Mouse (Mus musculus) CH12.LX (cell line): ENCODE results near the gene Tor3a. TPM values are rescaled to one million over a fixed set of nuclear protein-coding genes. Genes with fewer than 3 reads are reported as not detected.

ENCODE experiments used
- DNase-seq: peaks from one replicate; pipeline ENCODE4 v3.0.0-alpha.2; 2013; ENCODE audit errors: extremely low read depth
- H3K27ac ChIP-seq: 2 replicates; pipeline ENCODE4 v1.5.1; 2012; ENCODE audit warnings: low read depth, mild to moderate bottlenecking, control low read depth, moderate library complexity; ENCODE audit not compliant: insufficient read depth
- H3K27me3 ChIP-seq: replicated peaks from 2 replicates; pipeline ENCODE3; 2012; ENCODE audit warnings: inconsistent platforms
- H3K36me3 ChIP-seq, 2 experiments: replicated peaks in 1 of 2; 2 replicates each; pipeline versions ENCODE3 to v1.6.1; 2012; ENCODE audit warnings: inconsistent platforms in 1 of 2, low read length in 1 of 2, mild to moderate bottlenecking in 1 of 2, mixed read lengths in 1 of 2, moderate library complexity in 1 of 2; ENCODE audit not compliant: control insufficient read depth in 1 of 2, insufficient read depth in 1 of 2
- H3K4me1 ChIP-seq, 2 experiments: 2 replicates each; pipeline ENCODE4 v1.6.1; 2012; ENCODE audit warnings: inconsistent platforms in 1 of 2, moderate library complexity in 1 of 2; ENCODE audit not compliant: insufficient read depth in 2 of 2, control insufficient read depth in 1 of 2
- H3K4me2 ChIP-seq: 2 replicates; pipeline ENCODE4 v1.6.1; 2012; ENCODE audit warnings: low read depth, mild to moderate bottlenecking, control low read depth; ENCODE audit not compliant: poor library complexity, insufficient read depth, severe bottlenecking
- H3K4me3 ChIP-seq, 3 experiments: fragments of 150-350 bp in 1 of 3; sonication (generic) in 1 of 3; replicated peaks in 1 of 3; 2 replicates each; pipeline versions ENCODE3 to v1.5.1; 2011 to 2012; ENCODE audit warnings: low read depth in 2 of 3, low read length in 2 of 3, mild to moderate bottlenecking in 2 of 3, moderate library complexity in 2 of 3, control low read depth in 1 of 3, improper control_type of control experiment in 1 of 3, inconsistent platforms in 1 of 3, mixed read lengths in 1 of 3; ENCODE audit not compliant: poor library complexity in 1 of 3
- H3K79me2 ChIP-seq: replicated peaks from 2 replicates; pipeline ENCODE4 v1.6.1; 2012; ENCODE audit warnings: mild to moderate bottlenecking, moderate library complexity; ENCODE audit not compliant: control insufficient read depth, poor library complexity, insufficient read depth, severe bottlenecking; ENCODE audit errors: extremely low read depth
- H3K9ac ChIP-seq: 2 replicates; pipeline ENCODE4 v1.6.1; 2012; ENCODE audit warnings: low read depth, mild to moderate bottlenecking, control low read depth, moderate library complexity; ENCODE audit not compliant: insufficient read depth
- H3K9me3 ChIP-seq: replicated peaks from 2 replicates; pipeline ENCODE3; 2012; ENCODE audit warnings: low read length, inconsistent platforms, mixed read lengths
- BHLHE40 ChIP-seq: IDR thresholded peaks from 2 replicates; pipeline ENCODE4 v1.6.1; 2011; ENCODE audit warnings: mild to moderate bottlenecking, low read depth, low read length, improper control_type of control experiment
- EP300 ChIP-seq: IDR thresholded peaks from 2 replicates; pipeline ENCODE4 v1.6.1; 2011; ENCODE audit warnings: low read length, improper control_type of control experiment
- ETS1 ChIP-seq: conservative IDR thresholded peaks from 2 replicates; pipeline ENCODE4 v1.6.1; 2012; ENCODE audit warnings: low read depth, mild to moderate bottlenecking, inconsistent platforms, low read length, improper control_type of control experiment, moderate library complexity
- HCFC1 ChIP-seq: IDR thresholded peaks from 2 replicates; pipeline ENCODE4 v1.6.1; 2012; ENCODE audit warnings: low read depth, mild to moderate bottlenecking, inconsistent platforms, low read length, improper control_type of control experiment
- IRF4 ChIP-seq: IDR thresholded peaks from 2 replicates; pipeline ENCODE4 v1.6.1; 2014; ENCODE audit warnings: low read depth, mild to moderate bottlenecking, inconsistent platforms, low read length, improper control_type of control experiment
- JUN ChIP-seq: IDR thresholded peaks from 2 replicates; pipeline ENCODE4 v1.6.1; 2011; ENCODE audit warnings: low read depth, mild to moderate bottlenecking, low read length, improper control_type of control experiment, moderate library complexity; ENCODE audit not compliant: insufficient read depth
- KAT2A ChIP-seq: IDR thresholded peaks from 2 replicates; pipeline ENCODE4 v1.6.1; 2012; ENCODE audit warnings: low read length, improper control_type of control experiment, inconsistent platforms; ENCODE audit not compliant: insufficient replicate concordance
- MAX ChIP-seq: IDR thresholded peaks from 2 replicates; pipeline ENCODE4 v1.6.1; 2011; ENCODE audit warnings: low read length, improper control_type of control experiment
- MEF2A ChIP-seq: IDR thresholded peaks from 2 replicates; pipeline ENCODE4 v1.6.1; 2014; ENCODE audit warnings: low read depth, mild to moderate bottlenecking, inconsistent platforms, low read length, improper control_type of control experiment, borderline replicate concordance
- NELFE ChIP-seq: IDR thresholded peaks from 2 replicates; pipeline ENCODE4 v1.6.1; 2011; ENCODE audit warnings: low read depth, low read length, improper control_type of control experiment
- PAX5 ChIP-seq: IDR thresholded peaks from 2 replicates; pipeline ENCODE4 v1.6.1; 2012; ENCODE audit warnings: low read length, inconsistent platforms, mixed read lengths
- POLR2A ChIP-seq: IDR thresholded peaks from 2 replicates; pipeline ENCODE4 v1.6.1; 2011; ENCODE audit warnings: low read depth, mild to moderate bottlenecking, improper control_type of control experiment, low read length
- POLR2AphosphoS2 ChIP-seq: IDR thresholded peaks from 2 replicates; pipeline ENCODE4 v1.6.1; 2011; ENCODE audit warnings: low read depth, low read length, improper control_type of control experiment
- RAD21 ChIP-seq: IDR thresholded peaks from 2 replicates; pipeline ENCODE4 v1.6.1; 2011; ENCODE audit warnings: low read depth, mild to moderate bottlenecking, low read length, improper control_type of control experiment, moderate library complexity
- SIN3A ChIP-seq: IDR thresholded peaks from 2 replicates; pipeline ENCODE4 v1.6.1; 2012; ENCODE audit warnings: low read length, improper control_type of control experiment, inconsistent platforms
- TBP ChIP-seq: conservative IDR thresholded peaks from 2 replicates; pipeline ENCODE4 v1.6.1; 2011; ENCODE audit warnings: low read depth, low read length, improper control_type of control experiment
- UBTF ChIP-seq: IDR thresholded peaks from 2 replicates; pipeline ENCODE4 v1.6.1; 2012; ENCODE audit warnings: low read depth, mild to moderate bottlenecking, inconsistent platforms, low read length, improper control_type of control experiment, moderate library complexity
- USF1 ChIP-seq: IDR thresholded peaks from 2 replicates; pipeline ENCODE4 v1.6.1; 2014; ENCODE audit warnings: low read depth, mild to moderate bottlenecking, inconsistent platforms, low read length, improper control_type of control experiment
- ZC3H11A ChIP-seq: IDR thresholded peaks from 2 replicates; pipeline ENCODE4 v1.6.1; 2012; ENCODE audit warnings: low read depth, mild to moderate bottlenecking, inconsistent platforms, low read length, improper control_type of control experiment
- ZMIZ1 ChIP-seq: IDR thresholded peaks from 2 replicates; pipeline ENCODE4 v1.6.1; 2012; ENCODE audit warnings: low read depth, mild to moderate bottlenecking, inconsistent platforms, low read length, improper control_type of control experiment
- dilution Hi-C: fragments of 300-500 bp; cut with MboI; formaldehyde crosslinking; loops from 2 replicates; pipeline ENCODE4 v1.14.3; 2020; ENCODE audit warnings: low sequenced_read_pairs; ENCODE audit not compliant: extremely low pct_unique_long_range_greater_than_20kb, extremely low pct_ligation_motif_present
- in situ Hi-C: fragments of 300-500 bp; cut with MboI; formaldehyde crosslinking; loops from 3 replicates; pipeline ENCODE4 v1.14.3; 2019; ENCODE audit warnings: low sequenced_read_pairs, low pct_ligation_motif_present, low pct_unique_long_range_greater_than_20kb, mixed read lengths
- polyA plus RNA-seq: library from polyadenylated mRNA; unstranded; fragments of >175 nt; gene quantifications from 2 replicates; pipeline ENCODE4 v1.2.1, GENCODE M21; 2012; ENCODE audit warnings: low read depth; ENCODE audit not compliant: insufficient read length
- total RNA-seq, 2 experiments: library from RNA; depleted of rRNA; stranded (reverse); fragments of 300-350 nt in 1 of 2; fragments of >200 nt in 1 of 2; gene quantifications; 2 replicates each; pipeline ENCODE4 v1.2.3; 2012 to 2014

Tor3a gene
- total and polyA plus RNA-seq, 3 experiments = 37.6 to 85.7 (median 53.8) TPM

DNA sequence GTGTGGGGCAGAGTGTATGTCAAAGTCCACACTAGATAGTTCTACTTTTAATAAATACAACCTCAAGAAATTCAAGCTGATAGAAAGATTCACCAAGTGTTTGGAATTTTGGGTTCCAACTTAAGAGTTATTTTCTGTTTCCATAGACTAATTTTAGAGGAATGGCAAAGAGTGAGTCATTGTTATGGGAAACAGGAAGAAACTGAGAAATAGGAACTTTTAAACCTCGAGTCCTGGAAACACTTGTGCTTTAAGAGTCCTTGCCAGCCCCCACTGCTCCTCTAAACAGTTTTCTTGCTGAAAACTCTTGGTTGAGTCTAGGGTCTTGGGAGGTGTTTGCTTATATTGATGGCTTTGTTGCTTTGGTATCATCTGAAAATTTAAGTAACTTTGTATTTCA lies 49.9 kb downstream of the Tor3a start:
- TF ChIP-seq ZC3H11A (no peak), TBP (no peak)
- Histone ChIP-seq H3K4me1 (peaks cover 21 to 38% of the 10 kb centered on the region in 2 experiments), H3K27me3 (no peaks in the 10 kb centered on the region), H3K36me3 (peaks cover 14 to 60% of the 10 kb centered on the region in 2 experiments), H3K27ac (no peak overlapping the region), H3K4me3 (no peak overlapping the region), H3K79me2 (peaks cover 21% of the 10 kb centered on the region), H3K9ac (no peak overlapping the region), H3K4me2 (no peak overlapping the region), H3K9me3 (no peaks in the 10 kb centered on the region)
- in situ Hi-C loops (no loop called here), dilution Hi-C loops (no loop called here)
- DNase-seq = no peak

DNA sequence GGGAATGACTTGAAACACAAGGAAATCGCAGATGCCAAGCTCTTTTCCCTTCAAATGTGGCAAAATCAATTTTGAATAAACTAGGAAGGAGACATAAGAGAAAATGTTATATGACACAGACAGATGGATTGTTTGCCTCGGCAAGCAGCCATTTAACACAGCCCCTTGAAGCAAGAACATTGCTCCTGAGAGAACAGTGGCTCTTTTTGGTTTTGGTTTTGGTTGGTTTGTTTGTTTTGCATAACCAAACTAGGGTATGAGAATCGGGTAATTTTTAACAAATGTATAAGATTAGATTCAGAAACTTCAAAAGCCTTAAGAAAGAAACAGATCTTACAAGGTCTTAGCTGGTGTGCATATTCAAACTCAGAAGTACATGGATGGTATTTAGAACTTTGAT lies 53.2 kb downstream of the Tor3a start:
- peak overlapping the region; percentile 37 for H3K9ac ChIP-seq
- H3K79me2 ChIP-seq = peaks cover 49% of the 10 kb centered on the region
- H3K4me1 ChIP-seq = peaks cover 29 to 50% of the 10 kb centered on the region in 2 experiments
- DNase-seq = peak; percentile 29
- peaks cover 8 to 41% of the 10 kb centered on the region in 2 experiments for H3K36me3 ChIP-seq
- peak overlapping the region; percentile 72 for H3K4me2 ChIP-seq
- in situ Hi-C loops (no loop called here), dilution Hi-C loops (no loop called here)
- H3K4me3 ChIP-seq = peak overlapping the region in 1 of 3 experiments; percentile 4
- 0 out of 2 replicates have a peak, but pooled peaks have one; percentile 14 for TF ChIP-seq EP300
- TF ChIP-seq MEF2A = 0 out of 2 replicates have a peak, but pooled peaks have one; percentile 31
- no peak for TF ChIP-seq JUN
- no peaks in the 10 kb centered on the region for H3K9me3 ChIP-seq
- H3K27me3 ChIP-seq = no peaks in the 10 kb centered on the region
- peak overlapping the region; percentile 44 for H3K27ac ChIP-seq

DNA sequence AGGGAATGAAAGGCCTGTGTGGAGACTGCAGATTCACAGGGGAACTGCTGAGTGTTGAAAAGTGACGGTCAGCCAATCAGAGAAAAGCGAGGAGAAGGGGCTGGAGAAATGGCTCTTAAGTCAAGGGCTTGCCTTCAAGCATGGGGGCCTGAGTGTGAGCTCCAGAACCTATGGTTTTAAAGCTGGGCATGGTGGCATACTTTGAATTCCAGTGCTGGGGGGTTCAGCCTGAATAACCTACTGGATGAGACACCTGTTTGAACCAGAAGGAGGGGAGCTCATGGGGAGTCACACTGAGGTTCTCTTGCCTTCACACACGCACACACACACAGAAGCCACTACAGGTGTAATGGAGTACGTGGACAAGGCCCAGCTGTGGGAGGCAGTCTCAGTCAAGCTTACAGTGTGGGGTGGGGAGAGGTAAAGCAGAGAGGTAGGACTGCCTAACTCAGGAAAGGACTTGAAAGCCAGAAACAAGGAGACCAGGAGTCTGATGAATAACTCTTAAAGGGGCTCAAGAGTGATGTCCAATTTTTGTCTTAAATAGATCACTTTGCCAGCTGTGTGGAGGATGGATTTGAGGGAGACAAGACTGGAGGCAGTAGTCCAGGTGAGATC lies 53.8 kb downstream of the Tor3a start:
- H3K27me3 ChIP-seq = no peaks in the 10 kb centered on the region
- peak overlapping the region; percentile 72 for H3K4me2 ChIP-seq
- dilution Hi-C loops (no loop called here), in situ Hi-C loops (no loop called here)
- peaks cover 52% of the 10 kb centered on the region for H3K79me2 ChIP-seq
- peaks cover 29 to 50% of the 10 kb centered on the region in 2 experiments for H3K4me1 ChIP-seq
- peak overlapping the region; percentile 37 for H3K9ac ChIP-seq
- peaks cover 6 to 35% of the 10 kb centered on the region in 2 experiments for H3K36me3 ChIP-seq
- H3K27ac ChIP-seq = peak overlapping the region; percentile 44
- TF ChIP-seq MAX (no peak), SIN3A (no peak), POLR2AphosphoS2 (no peak), TBP (no peak), USF1 (no peak), ETS1 (no peak), MEF2A (no peak), ZMIZ1 (no peak), BHLHE40 (no peak), KAT2A (no peak), PAX5 (no peak), POLR2A (no peak), UBTF (no peak), RAD21 (no peak), ZC3H11A (no peak), HCFC1 (no peak), EP300 (no peak), NELFE (no peak), IRF4 (no peak)
- TF ChIP-seq, all 38 proteins: peak for 0
- DNase-seq = no peak
- H3K4me3 ChIP-seq = peak overlapping the region in 1 of 3 experiments; percentile 4
- no peaks in the 10 kb centered on the region for H3K9me3 ChIP-seq
